Mouse (Mus musculus): Measurements from ENCODE around the gene Myef2.

DNA sequence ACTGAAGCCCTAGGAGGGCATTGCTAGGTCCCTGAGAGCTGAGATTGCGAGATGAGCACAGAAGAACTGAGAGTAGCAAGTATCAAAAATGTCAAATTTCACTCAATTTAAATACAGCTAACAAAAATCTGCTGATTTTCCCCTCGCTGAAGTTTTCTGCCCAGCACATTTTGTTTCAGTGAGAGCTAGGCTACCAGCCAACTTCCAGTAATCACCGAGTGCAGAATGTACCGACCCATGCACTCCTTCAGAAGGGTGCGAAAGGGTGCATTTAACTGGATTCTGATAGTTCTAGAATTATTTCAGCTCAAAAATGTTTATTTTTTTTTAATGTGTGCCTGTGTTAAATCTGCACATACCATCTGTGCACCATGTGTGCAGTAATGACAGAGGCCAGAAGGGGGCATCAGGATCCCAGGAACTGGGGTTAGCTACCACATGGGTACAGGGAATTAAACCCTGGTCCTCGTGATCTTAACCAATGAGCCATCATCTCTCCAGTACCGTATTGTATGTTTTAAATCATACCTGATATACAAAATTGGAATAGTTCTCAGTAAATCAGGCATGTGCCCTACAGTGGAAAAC is 68.1 kb downstream of the Myef2 start:
- TF ChIP-seq ZNF384 (IDR thresholded peaks at IDR 0.05; ENCODE audit: low read depth, low read length) (no peak), MAFK (IDR thresholded peaks at IDR 0.05; ENCODE audit: insufficient read depth, low read depth, low read length) (no peak), HCFC1 (IDR thresholded peaks at IDR 0.05; ENCODE audit: borderline replicate concordance, insufficient read depth, low read length) (no peak), CHD2 (IDR thresholded peaks at IDR 0.05; ENCODE audit: low read depth, low read length) (no peak)
